Mouse (Mus musculus) skeletal muscle tissue, adult 2 months (tissue): ENCODE results near the gene Fndc9.

ENCODE experiments used
- DNase-seq: peaks from one replicate; pipeline ENCODE4 v3.0.0-alpha.2; 2012; ENCODE audit warnings: low read depth, low spot score

Gene Fndc9

DNA sequence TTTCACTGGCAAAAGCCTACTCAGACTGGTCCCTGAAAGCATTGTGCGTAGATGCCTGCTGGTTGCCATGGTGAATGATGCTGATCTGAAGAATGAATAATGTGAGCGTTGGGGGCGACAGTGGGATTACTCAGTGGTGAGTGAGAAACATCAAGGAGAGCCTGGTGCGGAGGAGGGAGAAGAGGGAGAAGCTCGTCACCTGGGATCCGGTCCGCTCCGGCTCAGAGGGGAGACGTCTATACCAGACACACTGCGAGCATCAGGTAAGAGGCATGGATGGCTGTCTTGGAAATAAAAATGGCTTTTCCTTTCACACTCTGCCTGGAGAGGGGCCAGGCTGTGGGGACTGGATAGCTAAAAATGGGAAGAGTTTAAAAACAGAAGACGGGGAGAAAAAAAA lies at the start of gene Fndc9:
Fndc9 (plus strand) TSS at position 198 of the 400 bp plus-strand sequence.
- DNase-seq = no peak

DNA sequence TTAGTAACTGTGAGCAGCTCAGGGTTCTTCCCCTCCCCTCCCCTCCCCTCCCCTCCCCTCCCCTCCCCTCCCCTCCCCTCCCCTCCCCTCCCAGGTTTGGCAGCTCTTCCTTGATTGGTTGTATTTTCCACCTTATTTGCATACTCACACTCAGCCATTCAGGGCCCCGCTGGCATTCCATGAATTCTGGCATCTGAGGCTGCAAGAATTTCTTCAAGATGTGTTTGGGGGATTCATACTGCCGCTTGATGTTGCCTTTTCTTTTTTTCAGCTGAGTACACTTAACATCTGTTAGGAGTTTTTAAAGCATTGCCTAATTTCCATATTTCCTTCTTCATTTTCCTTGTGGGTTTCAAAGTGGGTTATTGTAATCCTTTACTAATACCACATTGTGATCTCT lies 47.0 kb upstream of the Fndc9 start:
- no peak for DNase-seq

DNA sequence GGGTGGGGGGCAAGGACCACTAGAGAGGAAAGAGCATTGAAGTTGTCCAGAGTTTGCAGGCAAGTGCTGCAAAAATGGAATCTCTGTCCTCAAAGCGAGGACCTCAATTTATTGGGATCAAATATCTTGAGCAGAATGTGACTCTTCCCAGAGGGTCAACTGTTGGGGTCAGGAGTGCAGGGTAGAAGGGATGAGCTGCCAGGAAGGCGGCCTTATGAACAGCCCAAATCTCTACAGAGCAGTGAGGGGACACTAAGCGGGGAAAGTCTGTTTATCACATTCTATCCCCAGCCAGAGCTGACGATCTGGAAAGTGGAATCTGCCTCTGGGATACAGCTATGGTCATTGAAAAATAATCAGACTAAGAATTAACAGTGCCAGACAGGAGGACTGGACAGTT lies 41.2 kb upstream of the Fndc9 start:
- no peak for DNase-seq

DNA sequence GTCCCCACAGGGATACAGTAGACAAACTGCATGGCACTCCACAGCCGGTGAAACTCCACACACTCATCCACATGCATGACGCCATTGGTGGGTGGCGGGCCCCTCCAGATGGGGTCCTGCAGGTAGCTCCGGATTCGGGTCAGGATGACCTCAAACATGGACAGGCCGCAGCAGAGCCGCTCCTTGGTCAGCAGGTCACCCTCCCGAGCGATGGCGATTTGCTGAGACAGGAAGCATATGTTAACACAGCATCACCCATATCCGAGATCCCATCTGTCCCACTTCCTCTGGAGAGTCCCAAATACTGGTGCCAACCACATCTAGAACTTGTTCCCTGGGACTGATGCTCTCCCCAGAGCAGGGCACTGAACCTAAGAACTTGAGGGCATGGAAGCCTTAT lies 34.7 kb upstream of the Fndc9 start:
- no peak for DNase-seq

DNA sequence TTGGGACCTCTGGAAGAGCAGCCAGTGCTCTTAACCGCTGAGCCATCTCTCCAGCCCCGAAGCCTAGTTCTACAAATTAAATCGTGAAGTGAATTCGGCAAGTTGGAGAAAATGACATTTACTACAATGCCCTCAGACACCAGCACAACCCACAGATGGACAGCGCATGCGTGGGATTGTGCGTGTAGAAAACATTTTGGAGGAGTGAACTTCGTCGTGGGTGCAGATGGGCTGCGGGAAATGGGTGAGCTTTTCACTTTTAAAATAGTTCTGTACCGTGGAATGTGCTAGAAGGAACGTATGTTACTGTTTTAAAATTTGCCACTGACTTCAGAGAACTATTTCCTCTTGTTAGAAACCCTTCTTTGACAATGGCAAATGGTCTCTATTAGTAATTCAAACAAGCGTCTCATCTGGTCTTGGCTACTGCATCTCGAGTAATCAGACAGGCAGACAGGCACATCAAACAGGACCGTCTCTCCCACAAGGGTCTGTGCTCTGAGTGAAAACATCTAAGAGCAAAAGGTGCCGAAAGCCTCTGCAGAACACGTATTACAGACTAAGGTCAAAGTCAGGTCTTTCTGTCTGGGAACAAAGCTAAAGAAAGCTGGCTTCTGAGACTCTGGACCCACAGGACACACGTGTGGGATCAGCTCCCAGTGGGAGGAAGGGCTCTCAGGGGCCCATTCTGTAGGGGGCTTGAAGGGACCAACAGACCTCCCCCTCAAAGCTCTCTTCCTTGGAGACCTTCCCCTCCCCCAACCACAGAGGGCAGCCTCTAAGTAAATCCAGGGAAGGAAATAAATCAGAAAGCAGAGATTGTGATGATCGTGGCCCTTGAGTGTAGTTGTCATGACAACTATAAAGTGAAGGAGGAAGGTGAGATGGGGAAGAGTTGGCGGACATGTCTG lies 33.4 kb upstream of the Fndc9 start:
- no peak for DNase-seq

DNA sequence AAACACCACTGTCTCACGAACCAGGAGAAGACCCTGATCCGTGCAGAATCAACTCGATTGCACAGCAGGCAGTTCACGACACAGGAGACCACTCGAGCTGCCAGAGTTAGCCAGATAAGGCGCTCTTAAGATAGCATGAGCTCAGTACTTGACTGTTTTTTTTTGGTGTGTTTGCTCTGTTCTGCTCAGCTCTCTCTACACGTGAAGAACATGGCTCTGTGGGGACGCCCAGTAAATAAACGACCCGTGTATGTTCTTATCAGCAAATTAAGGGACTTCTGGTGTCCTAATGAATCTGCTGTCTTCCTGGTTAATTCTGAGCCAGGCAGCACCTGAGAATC lies 32.8 kb upstream of the Fndc9 start:
- no peak for DNase-seq

DNA sequence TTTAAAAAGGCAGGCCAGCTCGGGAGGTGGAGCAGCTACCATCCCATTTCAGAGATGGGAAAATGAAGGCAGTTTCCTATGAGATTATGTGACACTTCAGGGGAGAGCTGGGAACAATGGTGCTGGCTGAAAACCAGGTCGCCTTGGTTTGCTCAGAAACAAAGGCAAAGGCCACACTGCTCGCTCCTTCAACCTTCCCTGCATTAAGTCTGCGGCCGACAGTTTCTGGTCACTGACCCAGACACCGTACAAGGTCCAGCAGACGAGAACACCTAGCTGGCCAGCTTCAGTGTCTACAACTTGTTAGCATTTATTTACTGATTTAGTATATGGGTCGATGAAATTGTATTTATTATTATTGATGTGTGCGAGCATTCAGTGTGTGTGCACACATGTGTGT lies 30.5 kb upstream of the Fndc9 start:
- DNase-seq = no peak

DNA sequence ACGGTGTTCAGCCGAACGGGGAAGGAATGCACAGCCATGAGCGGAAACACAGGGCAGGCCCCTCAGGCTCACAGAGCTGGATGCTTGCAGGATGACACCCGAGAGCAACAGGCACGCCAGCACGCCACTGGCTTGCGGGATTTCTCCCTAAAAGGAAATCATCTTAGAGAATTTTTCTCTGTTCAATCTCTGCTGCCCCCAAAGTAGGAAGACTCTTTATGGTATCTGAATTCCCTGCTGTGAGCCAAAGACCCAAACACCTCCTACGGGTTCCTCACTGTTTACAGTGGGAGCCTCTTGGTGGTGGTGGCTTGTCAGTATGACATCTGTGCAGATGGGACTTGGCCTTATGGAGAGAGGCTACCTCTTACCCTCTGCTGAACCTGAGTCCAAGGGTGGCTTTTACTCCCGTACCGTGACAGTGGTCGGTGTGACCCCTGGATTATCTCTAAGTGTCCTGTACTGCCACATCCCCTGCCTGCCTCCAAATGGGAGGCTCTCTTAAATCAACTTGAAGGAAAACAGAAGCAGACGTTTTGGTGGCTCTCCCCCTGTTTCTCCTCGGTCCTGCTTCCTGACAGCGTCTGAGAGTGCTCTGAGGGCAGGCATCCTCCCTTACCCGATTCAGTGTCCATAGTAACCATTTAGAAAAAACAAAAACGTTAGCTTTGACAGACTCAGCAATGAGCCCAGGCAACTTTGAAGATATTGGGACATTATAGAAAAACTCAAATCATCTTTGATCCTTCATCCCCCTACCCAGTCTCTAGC lies 29.5 kb upstream of the Fndc9 start:
- no peak for DNase-seq

DNA sequence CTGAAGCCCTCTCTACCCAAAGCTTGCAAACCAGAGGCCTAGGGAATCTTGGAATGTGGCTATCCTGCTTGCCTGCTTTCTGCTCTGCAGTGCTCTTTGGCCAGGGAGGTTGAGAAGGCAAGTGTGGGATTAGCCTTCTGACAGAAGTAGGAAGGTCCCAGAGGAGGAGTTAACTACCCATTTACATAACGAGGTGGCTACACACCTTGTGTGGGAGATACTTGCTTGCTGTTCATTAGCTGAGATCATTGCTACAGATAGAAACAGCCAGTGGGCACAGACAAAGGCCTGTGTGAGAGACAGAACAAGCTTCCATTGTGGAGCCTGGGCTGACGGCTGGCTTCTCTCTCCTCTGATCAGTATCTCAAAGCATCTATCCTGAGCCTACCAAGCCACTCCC lies 25.4 kb upstream of the Fndc9 start:
- no peak for DNase-seq

DNA sequence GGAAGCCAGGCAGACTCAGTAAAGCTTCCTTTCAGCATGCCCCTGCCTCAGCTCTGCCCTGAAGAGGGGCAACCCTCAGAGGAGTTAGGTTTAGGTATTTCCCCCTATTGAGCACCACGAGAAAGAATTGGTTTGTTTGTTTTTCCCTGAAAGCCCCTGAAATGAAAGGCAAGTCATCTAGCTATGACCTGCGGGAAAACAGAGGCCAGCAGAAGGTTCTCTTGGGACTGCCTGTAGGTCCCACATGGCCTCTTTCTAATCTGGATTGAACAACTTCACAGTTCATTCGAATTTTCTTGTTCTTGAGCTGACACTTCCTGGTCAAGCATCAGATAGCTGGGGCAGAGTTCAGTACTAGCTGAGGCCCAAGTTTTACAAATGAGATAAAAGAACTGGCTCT lies 23.5 kb upstream of the Fndc9 start:
- DNase-seq = no peak

DNA sequence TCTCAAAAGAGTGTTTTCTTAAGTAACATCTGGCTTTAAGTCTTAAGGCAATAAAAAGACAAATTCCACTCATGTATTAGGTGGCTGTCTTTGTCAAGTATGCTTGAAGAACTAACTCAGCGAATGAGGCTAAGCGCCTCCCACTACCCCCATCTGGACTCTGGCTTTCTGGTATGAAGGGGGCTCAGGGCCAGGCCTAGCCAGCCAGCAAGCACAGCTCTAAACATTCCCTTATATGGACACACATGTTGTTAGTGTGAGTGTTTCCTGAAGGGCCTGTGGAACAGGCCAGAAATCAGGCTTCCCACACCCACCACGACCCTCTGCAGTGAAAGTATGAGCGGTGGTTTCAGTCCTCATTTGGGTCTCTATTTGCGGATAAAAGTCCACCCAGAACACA lies 21.5 kb upstream of the Fndc9 start:
- DNase-seq = no peak

DNA sequence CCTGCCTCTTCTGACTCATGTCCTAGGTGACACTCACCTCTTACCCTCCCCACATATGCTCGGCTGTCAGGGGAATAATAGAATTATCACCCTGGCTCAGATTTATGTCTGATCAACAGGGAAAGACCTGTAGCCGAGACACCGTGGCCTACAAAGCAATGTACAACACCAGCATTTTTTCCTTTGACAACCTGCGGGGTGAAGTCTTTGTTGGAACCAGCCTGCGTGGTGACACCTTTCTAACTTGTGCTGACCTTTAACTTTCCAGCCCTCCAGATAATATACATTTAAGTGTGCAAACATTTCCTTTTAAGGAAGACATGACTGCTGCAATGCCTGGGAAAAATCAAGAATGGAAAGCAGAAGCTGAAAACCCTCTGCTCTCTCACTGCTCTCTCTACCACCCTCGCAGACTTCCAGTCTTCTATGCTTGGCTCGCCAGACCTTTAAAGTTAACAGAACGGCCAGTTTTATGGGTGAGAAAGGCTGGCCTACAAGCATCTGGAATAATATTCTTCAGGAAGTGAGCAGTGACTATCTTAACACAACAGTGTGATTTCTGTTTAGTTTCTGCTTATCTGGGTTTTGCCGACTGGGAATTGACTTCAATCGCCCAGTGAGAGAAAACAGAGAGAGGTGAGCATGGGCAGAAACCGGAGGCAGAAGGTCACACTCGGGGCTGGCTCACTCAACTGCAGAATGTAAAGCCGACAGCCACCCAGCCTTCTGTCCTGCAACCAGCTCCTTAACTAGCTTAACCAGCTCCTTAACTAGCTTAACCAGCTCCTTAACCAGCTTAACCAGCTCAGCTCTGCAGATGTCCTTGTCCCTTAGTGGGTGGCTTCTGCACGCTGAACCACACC lies 20.7 kb upstream of the Fndc9 start:
- DNase-seq = no peak

DNA sequence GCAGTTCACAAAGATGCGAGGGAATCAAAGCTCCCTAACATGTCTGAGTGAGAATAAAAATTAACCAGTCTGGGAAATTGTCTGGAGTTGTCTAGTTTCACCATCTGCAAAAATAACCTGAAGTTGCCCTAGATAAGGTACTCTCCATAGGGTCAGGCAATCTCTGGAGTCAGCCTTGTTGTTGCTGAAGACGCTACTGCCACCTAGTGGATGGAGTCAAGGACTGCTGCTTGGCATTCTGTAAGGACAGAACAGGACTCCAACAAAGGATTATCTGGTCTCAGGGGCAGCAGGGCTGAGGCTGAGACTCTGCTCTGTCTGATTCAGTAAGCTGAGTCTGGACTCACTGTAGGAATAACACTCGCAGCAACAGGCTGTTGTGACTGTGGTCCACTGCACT lies 20.0 kb upstream of the Fndc9 start:
- peak; percentile 83 for DNase-seq

DNA sequence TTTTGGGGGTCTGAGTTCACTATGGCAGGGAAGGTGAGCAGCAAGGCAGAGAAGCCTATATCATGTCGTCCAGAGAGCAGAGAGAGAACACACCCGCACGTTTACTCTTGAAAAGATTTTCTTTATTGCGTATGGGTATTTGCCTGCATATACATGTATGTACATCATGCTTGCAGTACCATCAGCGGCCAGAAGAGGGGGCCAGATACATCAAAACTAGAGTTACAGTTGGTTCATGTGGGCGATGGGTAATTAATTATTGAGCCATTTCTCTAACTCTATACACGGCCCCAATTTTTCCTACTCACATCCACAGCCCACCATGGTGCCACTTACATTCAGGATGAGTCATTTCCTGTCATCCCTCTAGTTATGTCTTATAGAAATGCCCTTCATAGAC lies 18.7 kb upstream of the Fndc9 start:
- no peak for DNase-seq

DNA sequence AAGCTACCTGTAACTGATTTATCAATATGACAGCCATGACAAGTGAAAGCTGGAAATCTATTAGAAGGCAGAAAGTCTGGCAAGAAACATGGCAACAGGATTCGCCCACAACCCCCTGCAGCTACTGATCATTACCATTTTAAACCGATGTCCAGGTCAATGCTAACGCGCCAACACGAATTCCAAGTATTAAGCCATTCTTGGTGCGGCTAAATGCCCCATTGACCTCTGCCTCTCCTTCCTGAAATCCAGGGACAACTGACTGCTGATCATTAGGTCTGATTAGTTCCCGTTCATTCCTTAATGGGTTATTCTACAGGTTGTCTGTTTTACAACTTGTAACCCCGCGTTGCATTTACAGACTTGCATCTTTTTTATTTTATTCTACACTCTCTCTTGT lies 17.6 kb upstream of the Fndc9 start:
- no peak for DNase-seq

DNA sequence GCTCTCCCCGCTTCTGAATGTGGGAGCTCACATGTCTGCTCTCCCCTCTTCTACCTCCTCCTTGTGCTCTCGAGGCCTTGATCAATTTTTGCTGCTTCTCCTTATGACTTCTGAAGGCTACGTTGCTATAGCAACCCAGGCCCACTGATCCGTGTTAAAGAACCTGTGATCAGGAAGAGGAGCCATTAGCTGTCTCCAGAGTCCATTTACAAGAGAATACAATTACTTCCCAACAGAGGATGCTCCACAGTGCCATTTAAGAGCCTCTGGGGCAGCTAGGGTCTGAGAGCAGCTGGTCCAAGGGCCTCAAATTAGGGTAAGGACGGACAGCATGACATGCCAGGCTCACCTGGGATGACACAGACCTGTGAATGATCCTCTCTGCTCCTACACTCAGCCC lies 16.7 kb upstream of the Fndc9 start:
- no peak for DNase-seq

DNA sequence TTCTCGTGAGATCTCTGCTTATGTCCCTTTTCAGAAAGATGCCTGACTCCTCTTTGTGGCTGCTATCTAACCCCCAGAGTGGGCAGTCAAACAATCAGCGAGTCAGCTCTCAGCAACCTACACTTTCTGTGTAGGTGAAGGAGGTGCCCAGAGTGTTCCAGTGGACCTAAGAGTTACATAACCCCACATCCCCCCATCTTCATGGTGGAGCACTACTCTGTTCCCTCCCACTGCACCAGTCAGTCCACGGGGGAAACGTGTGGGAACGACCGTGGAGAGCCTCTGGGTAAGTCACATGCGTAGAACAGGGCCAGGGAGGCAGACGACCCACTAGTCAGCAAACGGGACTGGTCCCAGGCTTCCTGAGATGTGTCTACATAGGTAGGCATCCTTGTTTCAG lies 16.0 kb upstream of the Fndc9 start:
- DNase-seq = no peak

DNA sequence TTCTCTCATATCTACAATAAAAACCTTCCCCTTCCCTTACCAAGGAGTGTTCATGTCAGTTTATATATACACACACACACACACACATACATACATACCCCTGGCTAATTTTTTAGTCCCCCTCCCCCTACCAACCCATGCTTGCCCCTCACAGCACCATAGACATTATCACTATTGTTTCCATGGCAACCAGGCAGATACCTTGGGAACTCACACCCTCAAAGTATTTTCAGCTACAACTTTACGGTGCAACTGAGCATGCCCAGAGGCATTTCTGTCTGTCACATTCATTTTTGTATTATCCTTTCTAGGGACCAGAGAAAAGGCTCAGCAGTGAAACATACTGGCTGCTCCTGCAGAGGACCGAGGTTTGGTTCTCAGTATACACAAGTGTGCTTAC lies 15.1 kb upstream of the Fndc9 start:
- no peak for DNase-seq

DNA sequence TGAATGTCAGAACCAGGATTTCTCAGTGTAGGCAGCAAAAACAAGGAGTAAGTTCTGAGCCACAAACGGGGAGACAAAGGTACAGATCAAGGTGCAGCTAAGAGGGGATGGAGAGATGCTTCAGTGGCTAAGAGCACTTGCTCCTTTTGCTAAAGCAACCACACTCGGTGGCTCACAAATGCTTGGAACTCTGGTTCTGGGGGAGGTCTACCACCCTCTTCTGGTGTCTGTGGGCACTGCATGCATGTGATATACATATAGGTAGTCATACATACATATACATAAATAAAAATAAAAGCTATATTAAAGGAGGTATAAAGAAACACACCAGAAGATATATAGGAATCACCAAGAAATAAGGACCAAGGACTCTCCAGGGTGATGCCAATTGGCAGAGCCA lies 11.8 kb upstream of the Fndc9 start:
- DNase-seq = no peak

DNA sequence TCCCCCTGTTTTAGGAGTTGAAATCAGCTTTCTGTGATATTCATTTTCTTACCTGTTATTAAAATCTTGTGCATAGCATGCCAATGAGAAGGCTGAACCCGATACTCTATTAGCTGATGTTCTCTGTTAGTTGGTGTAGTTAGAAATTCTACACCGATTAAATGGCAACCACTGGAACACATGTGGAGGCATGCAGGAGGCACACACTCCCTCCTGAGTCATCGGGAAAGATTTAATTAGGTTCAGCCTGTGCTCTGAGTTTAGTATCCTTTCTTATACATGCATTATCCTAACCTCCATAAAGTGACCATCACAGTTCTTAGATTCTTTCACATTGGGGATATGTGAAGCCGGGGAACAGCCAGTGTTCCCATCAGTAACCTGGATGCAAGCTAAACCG lies 10.0 kb upstream of the Fndc9 start:
- DNase-seq = no peak

DNA sequence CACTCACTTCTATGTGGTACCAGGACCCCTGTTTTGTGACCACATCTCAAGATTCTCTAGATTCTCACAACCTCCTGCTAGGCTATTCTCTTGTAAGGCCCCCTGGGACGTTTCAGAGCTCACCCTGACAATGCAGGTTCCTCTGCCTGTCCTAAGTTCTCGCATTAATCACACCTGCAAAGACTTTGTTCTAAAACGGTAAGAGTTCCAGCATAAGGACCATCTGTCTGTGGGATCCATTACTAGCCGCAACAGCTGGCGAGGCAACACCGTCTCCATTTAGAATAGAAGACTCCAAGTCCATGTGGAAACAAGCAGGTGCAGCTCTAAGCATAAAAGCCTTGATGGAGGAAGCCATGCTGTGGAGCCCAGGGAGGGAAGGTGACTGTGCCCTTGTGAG lies 5.1 kb upstream of the Fndc9 start:
- no peak for DNase-seq

DNA sequence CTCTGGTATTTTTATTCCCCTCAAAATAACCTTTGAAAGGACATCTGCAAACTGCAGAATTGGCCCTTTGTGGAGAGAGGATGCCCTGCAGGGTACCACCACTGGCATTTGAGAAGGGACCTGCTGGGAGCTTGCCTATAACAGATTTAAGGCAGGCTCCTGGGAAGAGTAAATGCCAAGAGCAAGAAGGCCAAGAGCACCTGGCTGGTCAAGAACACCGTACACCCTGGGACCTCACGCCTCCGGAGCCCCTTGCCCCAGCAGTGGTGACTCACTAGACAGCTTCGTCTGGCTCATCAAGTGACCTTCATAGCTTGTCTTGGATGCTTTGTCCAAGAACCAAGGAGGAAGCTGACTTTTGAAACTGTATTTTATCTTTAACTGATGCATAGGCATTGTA lies 2.5 kb upstream of the Fndc9 start:
- no peak for DNase-seq
